Mouse (Mus musculus) lung, postnatal 0 days (tissue): ENCODE measurements around the gene Itih2. TPM values are rescaled to one million over a fixed set of nuclear protein-coding genes. Genes with fewer than 3 reads are reported as not detected.

Experiments used
- ATAC-seq: fragments of 200-750 bp; cut with Nextera tagmentation; 2 replicates; pipeline ENCODE4 v1.8.0; 2017; ENCODE audit warnings: moderate library complexity
- DNase-seq: peaks from one replicate; pipeline ENCODE4 v3.0.0-alpha.2; 2016; ENCODE audit warnings: low spot score
- H3K27ac ChIP-seq: fragments of 300-500 bp; sonication (generic); 2 replicates; pipeline ENCODE4 v1.5.1; 2014; ENCODE audit warnings: antibody characterized with exemption, mild to moderate bottlenecking, low read length, mixed read lengths
- H3K27me3 ChIP-seq: fragments of 300-500 bp; sonication (generic); replicated peaks from 2 replicates; pipeline ENCODE4 v1.6.1; 2014; ENCODE audit warnings: low read length, mixed read lengths; ENCODE audit not compliant: insufficient read depth
- H3K36me3 ChIP-seq: fragments of 300-500 bp; sonication (generic); 2 replicates; pipeline ENCODE4 v1.6.1; 2014; ENCODE audit warnings: low read length, mixed read lengths; ENCODE audit not compliant: insufficient read depth
- H3K4me1 ChIP-seq: fragments of 300-500 bp; sonication (generic); 2 replicates; pipeline ENCODE4 v1.6.1; 2014; ENCODE audit warnings: antibody characterized with exemption, low read depth, low read length, mixed read lengths; ENCODE audit not compliant: insufficient read depth
- H3K4me2 ChIP-seq: fragments of 300-500 bp; sonication (generic); replicated peaks from 2 replicates; pipeline ENCODE4 v1.6.1; 2014; ENCODE audit warnings: low read depth, mild to moderate bottlenecking, low read length, moderate library complexity, mixed read lengths
- H3K4me3 ChIP-seq: fragments of 300-500 bp; sonication (generic); 2 replicates; pipeline ENCODE4 v1.5.1; 2014; ENCODE audit warnings: low read depth, low read length
- H3K9ac ChIP-seq: fragments of 300-500 bp; sonication (generic); replicated peaks from 2 replicates; pipeline ENCODE4 v1.6.1; 2014; ENCODE audit warnings: low read depth, mild to moderate bottlenecking
- H3K9me3 ChIP-seq: fragments of 300-500 bp; sonication (generic); 2 replicates; pipeline ENCODE4 v1.6.1; 2016; ENCODE audit warnings: low read length, mixed read lengths
- CTCF ChIP-seq: IDR thresholded peaks from 2 replicates; pipeline ENCODE4 v1.5.1; 2016; ENCODE audit warnings: antibody characterized with exemption, mild to moderate bottlenecking
- EP300 ChIP-seq: IDR thresholded peaks from 2 replicates; pipeline ENCODE4 v1.6.1; 2016; ENCODE audit warnings: antibody characterized with exemption, mild to moderate bottlenecking, control low read depth
- WGBS: fragments of 180-500 bp; shearing (Covaris S2); extraction: QIAGEN DNeasy Blood & Tissue Kit; methylation state at CpG from one replicate; pipeline ENCODE4 v1.1.7; 2014; 5-methylcytosine and 5-hydroxymethylcytosine counted together
- polyA plus RNA-seq: library from polyadenylated mRNA; unstranded; fragments of >200 nt; fragmentation: Nextera tagmentation; extraction: Ambion mirVana; gene quantifications from 2 replicates; pipeline ENCODE4 v1.2.1, GENCODE M21; 2015

Gene Itih2
- polyA plus RNA-seq, 1 experiment from 2014 or later = 1.6 TPM

DNA sequence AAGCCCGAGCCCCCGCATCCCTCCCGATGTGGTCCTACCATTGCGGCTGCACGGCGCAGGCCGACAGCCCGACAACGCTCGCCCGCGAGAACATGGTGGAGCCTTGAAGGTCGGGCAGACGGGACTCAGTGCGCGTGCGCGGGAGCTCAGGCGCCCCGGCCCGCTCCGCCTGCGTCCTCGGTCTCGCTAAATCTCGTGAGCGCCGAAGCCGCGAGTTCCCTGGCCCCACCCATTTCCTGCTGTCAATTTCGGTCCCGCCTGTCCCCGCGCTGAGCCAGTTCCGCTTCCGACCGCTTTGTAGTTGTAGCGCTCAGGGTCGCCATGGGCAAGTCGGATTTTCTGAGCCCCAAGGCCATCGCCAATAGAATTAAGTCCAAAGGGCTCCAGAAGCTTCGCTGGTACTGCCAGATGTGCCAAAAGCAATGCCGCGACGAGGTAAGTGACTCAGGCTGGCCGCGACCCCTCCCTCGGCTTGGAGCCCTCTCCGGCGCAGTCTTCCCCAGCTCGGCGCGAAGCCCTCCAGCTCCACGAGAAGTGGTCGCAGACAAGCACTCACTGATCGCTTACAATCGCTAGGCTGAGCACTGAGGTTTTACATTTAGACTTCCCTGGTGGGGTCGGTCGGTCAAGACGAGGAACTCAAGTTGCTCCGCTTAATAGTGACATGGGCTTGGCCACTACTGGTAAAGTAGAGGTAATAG is 50.7 kb downstream of the Itih2 start, which contains the start of the genes Atp5c1 and Kin:
Gene Atp5c1, minus strand, starts transcription at position 201 of the 701 bp plus-strand sequence.
Gene Kin, plus strand, starts transcription at position 284 of the 701 bp plus-strand sequence.
- WGBS = 1% methylated on average over 59 of the region's 61 CpGs
- Histone ChIP-seq H3K4me1 (peaks cover 11% of the 10 kb centered on the region; the same call in 1 of the 2 replicates), H3K9me3 (no peaks in the 10 kb centered on the region), H3K4me2 (peak within 1 kb of the TSS; percentile 65), H3K27me3 (no peaks in the 10 kb centered on the region), H3K27ac (peak within 1 kb of the TSS; percentile 88), H3K36me3 (no peaks in the 10 kb centered on the region), H3K4me3 (peak within 1 kb of the TSS; percentile 79), H3K9ac (peak within 1 kb of the TSS; percentile 98)
- DNase-seq = peak; percentile 99
- peak; percentile 98 for ATAC-seq
- TF ChIP-seq CTCF (peak; percentile 58), EP300 (no peak)

DNA sequence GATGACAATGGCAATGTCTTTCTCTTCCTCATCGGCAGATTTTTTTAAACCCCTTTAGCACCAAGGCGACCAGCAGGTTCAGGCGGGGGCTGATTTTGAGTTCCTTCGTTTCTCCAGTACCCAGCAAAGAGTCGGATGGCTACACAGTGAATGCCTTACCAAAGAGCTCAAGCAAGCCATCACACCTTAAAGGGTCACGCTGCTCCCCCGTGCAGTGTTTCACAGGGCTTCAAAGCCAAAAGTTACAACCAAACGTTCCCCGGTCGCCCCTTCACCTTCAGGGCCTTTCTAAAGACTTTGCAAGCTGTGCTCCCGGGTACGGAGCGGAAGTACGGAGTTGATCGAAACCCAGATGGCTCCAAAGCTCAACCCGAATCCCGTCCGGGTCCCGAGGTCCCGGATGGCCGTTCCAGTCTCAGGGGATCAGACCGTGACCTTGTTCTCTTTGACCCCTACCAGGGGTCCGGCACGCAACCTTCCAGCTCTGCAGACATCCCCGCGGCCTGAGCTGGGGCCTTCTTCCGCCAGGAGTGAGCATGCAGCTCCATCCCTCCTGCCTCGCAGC is 51.4 kb downstream of the Itih2 start:
- Histone ChIP-seq H3K27ac (peak overlapping the region; percentile 88), H3K27me3 (no peaks in the 10 kb centered on the region), H3K4me3 (peak overlapping the region; percentile 79), H3K4me2 (peak overlapping the region; percentile 65), H3K4me1 (peaks cover 11% of the 10 kb centered on the region; the same call in 1 of the 2 replicates), H3K9ac (peak overlapping the region; percentile 98), H3K36me3 (no peaks in the 10 kb centered on the region), H3K9me3 (no peaks in the 10 kb centered on the region)
- under 1% methylated on average over 28 of the region's 28 CpGs for WGBS
- TF ChIP-seq EP300 (no peak), CTCF (no peak)
- DNase-seq = peak; percentile 61
- peak; percentile 59 for ATAC-seq

- DNase-seq (no peak), ATAC-seq (no peak)
- H3K36me3 ChIP-seq = no peaks in the 10 kb centered on the region
- 64% methylated on average over 8 of the region's 8 CpGs for WGBS
- no peak overlapping the region for H3K9ac ChIP-seq
- H3K27me3 ChIP-seq = no peaks in the 10 kb centered on the region
- peaks cover 11% of the 10 kb centered on the region; the same call in 1 of the 2 replicates for H3K4me1 ChIP-seq
- H3K9me3 ChIP-seq = no peaks in the 10 kb centered on the region
- TF ChIP-seq EP300 = no peak
- no peak for TF ChIP-seq CTCF
- H3K27ac ChIP-seq = no peak overlapping the region
- H3K4me2 ChIP-seq = no peak overlapping the region
- H3K4me3 ChIP-seq = no peak overlapping the region
These were observed 54.5 kb downstream of the Itih2 start for GRCm38 (mm10) chr2:10076675-10077074.

GRCm38 (mm10) chr2:10074470-10074869 is 56.7 kb downstream of the Itih2 start:
- H3K9ac ChIP-seq = no peak overlapping the region
- DNase-seq (no peak), ATAC-seq (no peak)
- no peaks in the 10 kb centered on the region for H3K36me3 ChIP-seq
- H3K27ac ChIP-seq = no peak overlapping the region
- H3K4me2 ChIP-seq = no peak overlapping the region
- WGBS = 66% methylated on average over 7 of the region's 7 CpGs
- H3K9me3 ChIP-seq = no peaks in the 10 kb centered on the region
- H3K4me1 ChIP-seq = peaks cover 8% of the 10 kb centered on the region; the same call in 1 of the 2 replicates
- H3K27me3 ChIP-seq = no peaks in the 10 kb centered on the region
- H3K4me3 ChIP-seq = no peak overlapping the region
- no peak for TF ChIP-seq EP300
- TF ChIP-seq CTCF = no peak

DNA sequence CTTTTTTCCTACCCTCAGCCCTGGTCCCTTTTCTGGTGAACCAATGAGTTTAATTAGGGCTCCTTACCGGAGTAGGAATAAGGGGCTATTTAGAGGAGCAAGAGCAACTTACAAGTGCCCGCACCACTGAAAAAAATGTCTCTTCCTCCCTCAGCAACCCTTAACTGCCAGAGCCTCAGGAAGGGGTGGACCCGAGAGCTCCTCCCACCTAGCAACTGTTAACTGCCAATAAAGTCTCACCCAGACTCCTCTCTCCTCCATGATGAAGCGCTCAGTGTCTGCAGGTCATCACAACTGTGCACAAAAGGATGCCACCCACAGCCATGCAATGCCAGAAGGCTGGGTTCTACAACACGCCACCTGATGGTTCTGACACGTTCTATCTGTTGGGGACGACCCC is 59.4 kb downstream of the Itih2 start:
- ATAC-seq (no peak), DNase-seq (no peak)
- TF ChIP-seq CTCF (no peak), EP300 (no peak)
- H3K4me3 ChIP-seq = no peak overlapping the region
- H3K9me3 ChIP-seq = no peaks in the 10 kb centered on the region
- no peak overlapping the region for H3K27ac ChIP-seq
- H3K4me1 ChIP-seq = no peaks in the 10 kb centered on the region
- no peak overlapping the region for H3K4me2 ChIP-seq
- 85% methylated on average over 7 of the region's 7 CpGs for WGBS
- H3K9ac ChIP-seq = no peak overlapping the region
- no peaks in the 10 kb centered on the region for H3K27me3 ChIP-seq
- peaks cover 8% of the 10 kb centered on the region for H3K36me3 ChIP-seq

DNA sequence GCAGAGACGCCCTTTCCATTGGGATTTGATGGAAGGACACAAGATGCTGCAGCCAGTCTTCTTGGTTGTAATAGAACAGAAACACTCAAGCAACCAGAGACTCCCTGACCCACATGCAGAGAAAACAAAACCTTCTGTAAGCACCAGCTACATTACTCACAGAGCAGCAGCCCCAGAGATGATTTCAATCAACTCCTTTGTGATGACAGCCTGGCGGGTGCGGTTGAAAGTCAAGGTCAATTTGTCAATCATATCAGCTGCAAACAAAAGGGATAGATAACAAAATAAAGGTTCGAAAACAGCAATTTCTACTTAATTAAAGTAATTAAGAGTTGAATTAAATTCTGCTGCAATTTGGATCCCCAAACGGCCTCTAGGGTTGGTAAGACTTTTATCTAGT is 72.4 kb downstream of the Itih2 start:
- WGBS = 85% methylated on average over 5 of the region's 5 CpGs
- Histone ChIP-seq H3K9ac (no peak overlapping the region), H3K4me2 (no peak overlapping the region), H3K4me3 (no peak overlapping the region), H3K27ac (no peak overlapping the region), H3K9me3 (no peaks in the 10 kb centered on the region), H3K4me1 (no peaks in the 10 kb centered on the region), H3K36me3 (peaks cover 39% of the 10 kb centered on the region), H3K27me3 (no peaks in the 10 kb centered on the region)
- DNase-seq (no peak), ATAC-seq (no peak)
- TF ChIP-seq EP300 = no peak
- TF ChIP-seq CTCF = no peak
